Mouse (Mus musculus) mature B cell (primary cell): ENCODE measurements around the gene Obscn.

Experiments
- in situ Hi-C: fragments of 300-500 bp; cut with MboI; formaldehyde crosslinking; loops from 2 replicates; pipeline ENCODE4 v1.14.3; 2019

Obscn gene

DNA sequence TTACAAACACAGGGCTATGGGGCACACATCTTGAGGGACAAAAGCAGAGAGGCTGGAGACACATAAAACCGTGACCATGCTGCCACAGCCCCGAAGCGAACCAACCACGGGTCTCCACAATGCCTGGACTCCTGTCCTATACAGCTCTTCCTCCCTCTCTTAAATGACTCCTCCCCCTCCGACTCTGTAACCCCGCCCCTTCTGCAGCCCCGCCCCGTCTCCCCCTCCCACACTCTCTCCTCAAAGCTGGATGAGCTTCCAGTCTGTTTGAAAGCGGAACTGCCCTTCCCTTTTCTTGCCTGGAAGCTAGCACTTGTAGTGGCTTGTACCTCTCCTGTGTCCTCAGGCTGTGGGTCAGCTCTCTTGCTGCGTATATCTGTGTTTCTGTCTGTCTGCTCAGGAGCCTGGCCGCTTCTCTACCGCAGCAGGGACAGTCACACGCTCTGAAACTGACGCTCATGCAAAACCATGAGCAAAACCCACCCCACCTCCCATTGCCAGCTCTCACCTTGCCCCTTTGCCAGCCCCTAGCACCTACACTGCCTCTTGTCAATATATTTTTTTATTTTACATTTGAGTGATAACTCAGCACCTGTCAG is 5.7 kb upstream of the Obscn start:
- in situ Hi-C loops, result no loop called here

DNA sequence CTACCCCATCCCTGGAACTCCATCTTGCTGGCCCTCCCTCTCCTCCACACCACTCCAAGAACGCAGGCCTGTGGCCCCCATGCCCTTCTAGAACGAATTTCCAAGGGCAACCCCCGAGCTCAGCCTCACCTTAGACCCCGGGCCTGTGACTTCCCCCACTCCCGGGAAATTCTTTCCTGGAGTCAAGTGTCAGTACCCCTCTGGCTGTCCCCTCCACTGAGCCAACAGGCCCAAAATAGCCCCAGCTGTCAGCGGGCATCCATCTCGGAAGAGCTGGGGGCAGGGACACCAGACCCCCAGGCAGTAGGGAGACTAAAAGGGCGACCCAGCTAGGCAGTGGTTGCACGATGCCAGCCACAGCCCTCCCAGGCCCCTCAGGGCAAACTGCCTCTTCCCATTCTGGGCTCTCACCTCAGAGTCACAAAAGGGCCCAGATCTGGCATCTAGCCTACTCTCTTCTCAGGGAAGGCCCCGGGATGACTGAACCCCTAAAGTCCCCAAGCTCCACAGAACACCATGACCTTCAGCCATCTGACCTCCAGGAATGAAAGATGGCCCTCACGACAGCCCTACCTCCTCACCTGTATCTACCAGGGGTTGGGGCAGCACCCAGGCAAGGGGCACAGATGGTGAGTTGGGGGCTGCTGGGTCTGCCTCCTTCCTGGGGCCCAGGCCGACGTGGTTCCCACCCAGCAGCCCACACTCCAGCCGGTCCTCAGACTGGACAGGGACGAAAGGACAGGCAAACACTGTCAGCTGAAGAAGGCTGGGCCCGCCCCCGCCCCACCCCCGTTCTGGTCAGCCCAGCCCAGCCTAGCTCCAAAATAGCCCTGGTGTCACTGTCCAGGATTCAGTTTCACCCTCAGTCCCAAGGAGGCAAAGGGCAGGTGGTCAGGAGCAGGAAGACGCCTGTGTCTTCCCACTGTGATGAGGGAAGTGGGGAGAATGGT is 2.6 kb upstream of the Obscn start:
- in situ Hi-C loops, result no loop called here

DNA sequence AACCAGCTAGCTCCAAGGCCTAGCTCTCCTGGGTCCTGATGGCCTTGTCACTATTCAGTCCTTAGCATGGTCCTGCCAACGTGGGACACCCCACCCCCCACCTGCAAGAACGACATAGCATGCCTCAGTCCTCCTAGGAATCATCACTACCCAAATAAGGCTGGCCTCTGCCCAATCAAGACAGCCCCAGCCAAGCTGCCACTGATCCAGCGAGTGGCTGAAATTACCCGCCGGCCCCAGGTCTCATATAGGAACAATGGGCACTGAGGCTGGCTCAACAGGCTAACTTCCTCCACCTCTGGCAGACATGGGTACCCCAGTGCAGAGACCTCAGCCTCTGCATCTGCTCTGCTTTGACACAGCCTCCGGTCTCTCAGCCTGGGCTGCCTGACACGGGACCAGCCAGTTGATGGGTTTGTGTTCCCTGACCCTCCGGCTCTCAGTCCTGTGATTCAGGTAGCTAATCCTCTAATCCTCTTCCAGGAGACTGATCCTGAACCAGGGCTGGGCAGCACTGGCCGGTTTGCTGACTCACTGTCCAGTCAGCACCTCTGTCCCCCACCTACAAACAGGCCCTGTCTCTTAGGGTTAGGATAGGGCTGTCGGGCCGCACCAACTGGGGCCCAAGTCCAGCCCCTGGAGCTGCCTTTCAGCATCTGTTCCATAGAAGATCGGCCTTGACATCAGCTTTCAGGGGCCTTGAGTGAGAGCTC is 948 bp upstream of the Obscn start:
- in situ Hi-C loops, result no loop called here

DNA sequence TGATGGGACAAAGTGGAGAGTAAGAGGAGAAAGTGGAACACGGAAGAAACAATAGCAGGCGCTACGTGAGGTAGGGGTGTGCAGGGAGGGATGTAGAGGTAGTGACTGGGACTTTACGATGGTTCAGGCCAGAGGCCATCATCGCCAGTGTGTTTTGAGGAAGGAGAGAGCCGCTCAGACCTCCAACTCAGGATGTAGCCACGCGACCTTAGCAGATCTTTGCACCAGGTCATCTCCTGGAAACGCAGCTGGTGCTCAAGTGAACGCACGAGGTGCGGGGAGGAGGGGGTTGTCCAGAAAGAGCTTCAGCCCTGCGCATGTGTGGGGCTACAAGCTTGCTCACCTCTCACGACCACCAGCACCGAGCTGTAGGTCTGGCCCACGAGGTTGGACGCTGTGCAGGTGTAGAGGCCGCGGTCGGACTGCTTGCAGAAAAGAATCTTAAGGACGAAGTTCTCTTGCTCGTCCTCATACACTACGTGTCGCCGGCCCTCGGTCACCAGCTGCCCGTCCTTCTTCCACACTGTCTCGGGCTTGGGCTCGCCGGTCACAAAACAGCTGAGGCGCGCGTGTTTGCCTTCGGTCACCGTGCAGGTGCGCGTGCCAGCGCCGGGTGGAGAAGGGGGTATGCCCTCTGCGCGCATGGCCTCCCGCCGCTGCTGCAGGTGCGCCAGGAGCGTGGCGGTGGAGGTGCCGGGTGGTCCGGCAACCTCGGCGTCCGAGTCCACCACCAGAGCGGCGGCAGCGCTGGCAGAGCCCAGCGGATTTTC is 966 bp downstream of the Obscn start:
- in situ Hi-C loops, result no loop called here

DNA sequence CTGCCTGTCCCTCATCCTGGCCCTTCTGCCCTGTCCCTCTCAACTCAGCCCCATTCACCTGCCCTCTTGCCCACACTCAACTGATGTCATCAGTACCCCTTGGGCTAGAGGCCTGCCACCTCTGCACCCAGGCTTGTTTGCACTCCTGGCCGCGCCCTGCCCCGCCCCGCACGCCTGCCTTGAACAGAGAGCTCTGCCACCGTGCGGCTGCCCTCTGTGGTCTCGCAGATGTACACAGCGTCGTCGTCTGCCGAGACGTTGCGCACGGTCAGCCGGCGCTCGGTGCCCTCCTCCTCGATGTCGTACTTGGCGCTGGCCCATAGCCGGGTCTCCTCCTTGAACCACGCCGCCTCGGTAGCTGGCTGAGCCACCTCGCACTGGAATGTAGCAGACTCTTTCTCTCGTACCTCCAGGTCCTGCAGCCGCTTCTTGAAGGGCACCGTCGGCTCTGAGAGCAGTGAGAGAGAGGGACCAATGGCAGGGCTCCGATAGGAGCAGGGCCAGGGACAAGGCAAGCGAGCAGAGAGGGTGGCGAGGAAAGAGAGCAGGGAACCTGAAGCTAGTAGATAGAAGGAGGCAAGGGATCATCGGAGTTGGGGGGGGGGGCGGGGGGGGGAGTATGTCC is 1.7 kb downstream of the Obscn start:
- in situ Hi-C loops, result no loop called here

DNA sequence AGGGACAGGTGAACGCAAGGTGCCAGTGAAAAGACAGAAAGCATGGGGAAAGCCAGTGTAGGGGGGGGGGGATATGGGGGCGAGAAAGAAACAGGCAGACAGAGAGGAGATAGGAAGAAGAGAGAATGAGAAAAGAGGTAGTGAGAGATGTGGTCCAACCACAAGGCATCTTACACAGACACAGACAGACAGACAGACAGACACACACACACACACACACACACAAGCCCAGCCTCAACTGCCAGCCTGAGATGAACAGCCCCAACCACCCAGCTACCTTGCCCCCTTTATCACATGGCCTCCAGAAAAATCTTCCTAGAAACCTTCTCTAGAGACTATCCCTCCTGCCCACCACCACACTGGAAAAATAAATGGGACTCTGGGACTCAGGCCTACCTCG is 4.1 kb downstream of the Obscn start:
- in situ Hi-C loops, result no loop called here

DNA sequence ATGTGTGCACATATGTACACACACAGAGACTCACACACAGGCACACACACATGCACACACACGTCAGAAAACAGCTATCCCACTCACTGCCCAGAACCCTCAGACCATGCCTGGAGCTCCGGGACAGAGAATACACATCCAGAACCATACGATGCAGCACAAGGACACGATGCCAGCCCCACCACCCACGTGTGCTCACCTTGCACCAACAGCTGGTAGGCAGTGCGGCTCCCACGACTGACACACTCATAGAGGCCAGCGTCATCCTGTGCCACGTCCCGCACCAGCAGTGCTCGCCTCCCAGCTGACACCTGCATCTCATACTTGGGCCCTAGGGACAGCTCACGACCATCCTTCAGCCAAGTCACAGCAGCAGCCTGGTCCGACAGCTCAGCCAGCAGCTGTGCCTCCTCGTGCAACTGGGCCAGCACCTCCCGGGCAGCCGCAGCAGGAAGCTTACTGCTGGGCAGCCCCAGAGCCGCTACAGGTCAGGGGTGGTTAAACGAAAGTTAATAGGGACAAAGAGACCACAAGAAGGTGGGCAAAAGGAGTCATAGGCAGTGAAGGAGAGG is 4.8 kb downstream of the Obscn start:
- in situ Hi-C loops, result no loop called here

DNA sequence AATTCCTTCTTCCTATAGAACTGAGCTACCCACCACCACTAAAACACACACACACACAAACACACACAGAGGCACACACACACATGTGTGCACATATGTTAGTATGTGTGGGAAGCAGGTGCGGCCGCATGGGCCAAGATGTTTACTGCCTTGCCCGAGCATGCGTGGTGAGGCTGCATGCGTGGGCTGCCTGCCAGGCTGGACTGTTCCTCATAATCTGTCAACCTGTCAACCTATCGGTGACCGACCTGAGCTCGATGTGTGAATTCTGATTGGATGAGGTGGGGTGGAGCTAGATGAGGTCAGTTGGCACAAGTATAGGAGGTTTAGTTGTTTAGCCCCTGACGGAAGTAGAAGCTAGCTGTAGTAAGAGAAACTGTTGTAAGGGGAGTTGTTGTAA is 5.4 kb downstream of the Obscn start:
- in situ Hi-C loops, result no loop called here

DNA sequence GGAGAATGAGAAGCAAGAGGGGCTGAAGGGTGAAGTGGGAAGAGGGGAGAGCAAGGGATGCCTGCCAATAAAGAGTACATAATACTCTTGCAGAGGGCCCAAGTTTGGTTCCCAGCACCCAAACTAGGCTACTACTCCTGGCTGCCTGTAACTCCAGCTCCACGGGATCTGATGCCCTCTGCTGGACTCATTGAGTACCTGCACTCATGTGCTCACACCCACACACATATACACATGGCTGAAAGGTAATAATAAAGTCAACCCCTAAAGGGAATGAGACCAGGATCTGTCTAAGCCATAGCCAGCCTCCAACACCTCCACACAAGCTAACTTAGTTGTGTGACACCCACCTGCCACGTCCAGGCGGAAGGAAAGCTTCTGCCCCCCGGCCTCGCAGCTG is 30.3 kb downstream of the Obscn start:
- in situ Hi-C loops, result no loop called here

DNA sequence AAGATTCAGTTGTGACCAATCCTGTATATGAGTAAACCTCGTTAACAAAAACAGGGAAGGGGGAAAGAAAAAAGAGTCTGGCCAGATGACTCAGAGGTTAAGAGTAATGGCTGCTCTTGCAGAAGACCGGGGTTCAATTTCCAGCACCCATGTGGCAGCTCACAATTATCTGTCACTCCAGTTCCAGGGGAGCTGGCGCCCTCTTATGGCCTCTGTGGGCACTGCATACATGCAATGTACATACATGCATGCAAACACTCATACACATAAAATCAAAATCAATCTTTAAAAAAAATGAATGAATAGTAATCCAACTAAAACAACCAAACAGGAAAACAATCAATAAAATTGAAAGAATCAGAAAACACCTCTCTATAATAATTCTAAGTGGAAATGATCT is 33.9 kb downstream of the Obscn start:
- in situ Hi-C loops, result no loop called here

DNA sequence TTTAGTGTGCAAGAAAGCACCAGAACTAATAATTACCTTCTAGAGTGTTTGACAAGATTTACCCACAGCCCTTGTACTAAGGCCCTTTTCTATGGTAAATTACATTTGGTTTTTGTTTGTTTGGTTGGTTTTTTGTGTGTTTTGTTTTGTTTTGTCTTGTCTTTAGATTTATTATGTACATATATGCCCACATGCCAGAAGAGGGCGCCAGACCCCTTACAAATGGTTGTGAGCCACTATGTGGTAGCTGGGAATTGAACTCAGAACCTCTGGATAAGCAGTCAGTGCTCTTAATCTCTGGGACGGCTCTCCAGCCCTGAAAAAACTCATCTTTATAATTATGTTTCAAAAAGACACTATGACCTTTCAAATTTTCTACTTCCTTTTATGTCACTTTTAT is 37.9 kb downstream of the Obscn start:
- in situ Hi-C loops, result no loop called here

DNA sequence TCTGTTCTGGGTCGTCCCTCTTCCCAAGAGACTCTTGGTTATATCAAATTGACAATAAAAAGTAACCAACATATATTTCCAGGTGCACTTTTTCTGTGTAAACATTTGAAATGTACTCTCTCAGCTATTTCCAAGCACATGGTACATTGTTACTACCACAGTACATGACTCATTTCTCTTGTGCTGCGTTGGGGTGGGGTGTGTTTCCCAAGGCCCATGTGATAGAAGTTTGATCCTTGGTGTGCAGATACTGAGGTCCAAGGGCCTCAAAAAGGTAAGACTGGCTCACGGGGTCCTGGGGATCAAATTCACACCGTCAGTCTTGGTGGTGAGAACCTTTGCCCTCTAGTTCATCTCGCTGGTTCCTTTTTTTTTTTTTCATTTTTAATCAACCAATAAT is 38.4 kb downstream of the Obscn start:
- in situ Hi-C loops, result no loop called here

DNA sequence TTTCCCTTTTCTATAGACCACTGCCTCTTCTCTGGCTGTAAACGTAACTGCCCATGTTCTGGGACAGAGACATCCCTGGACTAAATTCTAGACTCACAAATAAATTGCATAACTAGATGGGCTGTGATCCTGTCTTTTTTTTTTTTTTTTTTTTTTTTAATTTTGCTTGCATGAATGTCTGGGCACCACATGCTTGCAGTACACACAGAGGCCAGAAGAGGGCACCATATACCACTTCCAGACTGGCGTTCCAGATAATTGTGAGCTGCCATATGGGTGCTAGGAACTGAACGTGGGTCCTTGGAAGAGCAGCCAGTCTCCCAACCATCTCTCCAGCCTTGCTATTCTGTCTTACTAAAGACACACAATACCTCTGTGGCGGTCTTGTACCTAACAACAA is 42.0 kb downstream of the Obscn start:
- in situ Hi-C loops, result no loop called here

DNA sequence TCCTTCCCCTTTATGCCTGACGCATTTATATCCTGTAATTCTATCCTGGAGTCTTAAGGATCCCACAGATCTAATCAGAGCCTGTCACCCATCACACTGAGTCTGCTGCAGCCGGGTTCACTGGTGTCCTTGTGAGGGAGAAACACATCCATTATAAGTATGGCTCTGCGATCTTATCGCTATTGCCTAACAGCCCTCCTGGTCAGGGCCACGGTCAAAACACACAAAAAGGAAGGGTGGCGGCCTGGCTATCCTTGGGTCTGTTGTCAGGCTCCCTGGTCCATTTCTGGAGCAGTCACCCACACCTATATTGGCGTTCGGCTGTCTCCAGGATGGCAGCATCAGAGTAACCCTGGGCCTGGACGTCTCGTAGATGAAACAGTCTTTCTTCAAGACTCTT is 48.6 kb downstream of the Obscn start:
- in situ Hi-C loops, result no loop called here

DNA sequence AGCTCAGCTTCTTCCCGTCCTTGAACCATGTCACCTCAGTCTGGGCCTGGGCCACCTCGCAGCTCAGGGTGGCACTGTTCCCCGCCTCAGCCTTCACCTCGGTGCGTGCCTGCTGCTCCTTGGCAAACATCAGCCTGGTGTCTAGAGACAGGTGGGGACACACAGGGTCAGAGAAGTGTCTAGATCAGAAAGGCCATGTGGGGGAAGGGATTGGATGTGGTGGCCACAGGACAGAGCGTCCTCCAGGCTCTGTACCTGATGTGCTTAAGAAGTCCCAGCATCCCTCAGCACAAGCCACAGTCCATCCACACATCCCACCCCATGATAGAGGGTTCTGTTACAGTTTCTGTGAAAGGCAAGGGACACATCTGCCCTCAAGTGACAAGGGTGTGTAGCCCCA is 51.0 kb downstream of the Obscn start:
- in situ Hi-C loops, result no loop called here

DNA sequence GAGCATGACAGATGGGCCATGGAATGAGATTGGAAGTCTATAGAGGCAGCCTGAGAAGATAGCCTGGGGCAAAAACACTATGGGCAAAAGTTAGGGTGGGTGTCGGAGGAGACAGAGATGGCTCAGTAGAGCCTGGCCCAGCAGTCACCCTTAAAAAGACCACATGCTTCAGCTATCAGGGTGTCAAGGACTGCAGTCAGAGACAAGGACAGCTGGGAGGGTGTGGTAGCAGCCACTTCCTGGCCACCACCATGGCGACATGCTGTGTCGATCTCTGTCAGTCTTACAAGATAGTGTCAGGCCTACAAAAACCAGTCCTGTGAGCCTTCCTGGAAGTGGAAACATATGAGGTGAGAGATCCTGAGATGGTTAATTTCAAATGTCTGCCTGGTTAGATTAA is 53.1 kb downstream of the Obscn start:
- in situ Hi-C loops, result no loop called here

DNA sequence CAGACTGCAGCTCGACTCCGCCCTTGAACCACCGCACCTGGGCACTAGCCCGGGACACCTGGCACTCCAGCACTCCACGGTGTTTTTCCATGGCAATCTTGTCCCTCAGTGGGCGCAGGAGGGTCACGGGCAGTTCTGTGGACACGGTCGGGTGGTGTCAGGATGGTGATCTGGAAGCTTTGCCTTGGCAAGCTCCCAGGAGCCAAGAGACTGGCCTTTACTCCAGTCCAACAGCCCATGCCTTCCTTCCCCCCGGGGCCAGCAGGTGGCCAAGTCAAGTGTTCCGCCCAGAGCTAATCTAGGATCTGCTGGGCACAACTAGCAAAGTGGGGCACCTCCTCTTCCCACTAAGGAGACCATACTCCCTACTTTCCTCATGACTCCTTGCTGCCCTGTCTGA is 57.9 kb downstream of the Obscn start:
- in situ Hi-C loops, result no loop called here

DNA sequence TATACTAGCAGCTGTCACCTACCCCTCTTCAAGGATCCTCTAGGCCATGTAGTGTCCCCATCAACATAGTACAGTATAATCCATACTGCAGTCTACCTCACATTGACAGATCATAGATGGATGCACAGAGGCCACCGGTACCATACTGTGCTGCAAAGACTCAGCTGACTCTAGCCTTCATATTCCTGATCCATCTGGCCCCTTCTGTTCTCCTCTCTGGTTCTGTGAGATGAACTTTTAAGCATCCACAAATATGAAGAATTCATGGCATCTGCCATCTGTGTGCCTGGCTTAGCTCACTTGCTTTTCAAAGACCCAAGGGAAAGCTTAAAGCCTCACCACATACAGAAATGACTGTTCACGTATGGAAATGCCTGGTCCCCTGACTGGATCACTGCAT is 65.9 kb downstream of the Obscn start:
- in situ Hi-C loops, result no loop called here

DNA sequence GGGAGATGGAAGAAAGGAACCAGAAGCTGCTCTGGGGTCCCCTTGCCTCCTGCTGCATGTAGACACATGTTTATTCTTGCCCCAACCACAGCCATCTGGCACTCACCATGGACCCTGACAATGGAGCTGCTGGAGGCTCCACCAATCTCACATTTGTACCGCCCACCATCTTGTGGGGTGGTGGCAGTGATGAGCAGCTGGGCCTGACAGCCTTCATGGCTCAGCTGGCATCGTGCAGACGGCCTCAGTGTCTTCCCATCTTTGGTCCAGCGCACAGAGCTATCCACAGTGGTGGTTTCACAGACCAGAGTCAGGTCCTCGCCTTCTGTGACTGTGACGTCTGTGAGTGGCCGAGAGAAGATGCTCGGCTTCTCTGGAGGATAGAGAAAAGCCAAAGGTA is 67.3 kb downstream of the Obscn start:
- in situ Hi-C loops, result no loop called here

DNA sequence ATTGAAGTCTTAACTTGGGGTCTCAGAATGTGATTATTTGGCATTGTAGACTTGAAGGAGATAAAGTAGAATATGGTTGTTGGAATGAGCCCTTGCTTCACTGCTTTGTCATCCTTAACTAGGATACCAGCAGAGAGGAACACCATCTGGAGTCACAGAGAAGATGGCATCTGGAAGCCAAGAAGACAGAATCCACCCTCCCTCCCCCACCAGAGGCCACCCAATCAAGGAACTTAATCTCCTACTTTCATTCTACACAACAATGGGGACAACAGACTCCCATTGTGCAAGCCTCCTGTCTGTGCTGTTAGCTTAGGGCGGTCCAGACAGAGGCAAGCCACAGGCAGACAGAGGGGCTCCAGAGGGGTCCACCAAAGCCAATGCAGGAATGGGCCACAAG is 67.8 kb downstream of the Obscn start:
- in situ Hi-C loops, result no loop called here

DNA sequence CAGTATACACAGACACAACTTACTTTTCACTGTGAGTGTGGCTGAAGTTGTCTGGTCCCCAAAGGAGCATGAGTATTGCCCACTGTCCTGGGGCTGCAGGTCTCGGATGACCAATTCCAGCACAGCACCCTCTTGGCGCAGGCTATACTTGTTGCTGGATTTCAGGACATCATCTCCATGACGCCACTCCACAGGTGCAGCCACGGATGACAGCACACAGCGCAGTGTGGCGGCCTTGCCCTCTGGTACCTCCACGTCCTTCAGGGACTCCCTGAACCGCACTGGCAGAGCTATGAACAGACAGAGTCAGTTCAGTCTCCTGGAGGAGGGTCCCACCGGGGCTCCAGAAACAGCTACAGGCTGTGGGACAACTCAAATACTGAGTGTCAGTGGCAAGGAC is 68.3 kb downstream of the Obscn start:
- in situ Hi-C loops, result no loop called here
